Mouse (Mus musculus): ENCODE data around the gene Cox8b.

The Cox8b gene

DNA sequence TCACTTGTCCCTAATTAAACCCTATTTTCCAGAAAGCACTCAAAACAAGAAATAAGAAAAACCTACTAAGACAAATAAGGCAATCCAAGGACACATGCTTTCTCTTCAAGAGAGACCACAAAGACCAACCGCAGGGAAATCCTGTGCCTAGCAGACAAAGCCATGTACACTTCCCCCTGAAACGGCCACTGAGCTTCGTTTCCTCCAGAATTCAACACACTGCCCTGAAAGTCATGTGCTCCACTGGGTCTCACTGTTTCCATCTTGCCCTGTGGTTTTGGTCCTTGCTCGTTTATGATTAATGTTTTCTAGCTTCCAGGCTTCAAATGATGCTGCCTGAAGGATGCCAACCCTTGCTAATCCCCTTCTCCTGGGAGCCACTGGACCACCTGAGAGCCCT is 26.0 kb downstream of the Cox8b start:
- DNase-seq (ENCODE audit: low read depth in 2 of 2, low spot score in 2 of 2), result no peak

- DNase-seq (ENCODE audit: low read depth in 2 of 2, low spot score in 2 of 2), result no peak
Measured at GRCm38 (mm10) chr7:140864761-140865160, 35.5 kb downstream of the Cox8b start.

GRCm38 (mm10) chr7:140860728-140861127 is 39.5 kb downstream of the Cox8b start:
- no peak for DNase-seq (ENCODE audit: low read depth in 2 of 2, low spot score in 2 of 2)

GRCm38 (mm10) chr7:140859997-140860396 is 40.2 kb downstream of the Cox8b start:
- no peak for DNase-seq (ENCODE audit: low read depth in 2 of 2, low spot score in 2 of 2)

GRCm38 (mm10) chr7:140858746-140859145 is 41.5 kb downstream of the Cox8b start:
- no peak for DNase-seq (ENCODE audit: low read depth in 2 of 2, low spot score in 2 of 2)

- no peak for DNase-seq (ENCODE audit: low read depth in 2 of 2, low spot score in 2 of 2)
Measured at GRCm38 (mm10) chr7:140857550-140858505, 42.4 kb downstream of the Cox8b start, which contains the start of gene Bet1l. Bet1l (minus strand) TSS chr7:140857577.

GRCm38 (mm10) chr7:140856785-140857549 is 43.3 kb downstream of the Cox8b start, which contains the start of gene Ric8a:
Ric8a (plus strand) TSS chr7:140856957.
- peak; percentile 76 to 77 for DNase-seq (ENCODE audit: low read depth in 2 of 2, low spot score in 2 of 2)

DNA sequence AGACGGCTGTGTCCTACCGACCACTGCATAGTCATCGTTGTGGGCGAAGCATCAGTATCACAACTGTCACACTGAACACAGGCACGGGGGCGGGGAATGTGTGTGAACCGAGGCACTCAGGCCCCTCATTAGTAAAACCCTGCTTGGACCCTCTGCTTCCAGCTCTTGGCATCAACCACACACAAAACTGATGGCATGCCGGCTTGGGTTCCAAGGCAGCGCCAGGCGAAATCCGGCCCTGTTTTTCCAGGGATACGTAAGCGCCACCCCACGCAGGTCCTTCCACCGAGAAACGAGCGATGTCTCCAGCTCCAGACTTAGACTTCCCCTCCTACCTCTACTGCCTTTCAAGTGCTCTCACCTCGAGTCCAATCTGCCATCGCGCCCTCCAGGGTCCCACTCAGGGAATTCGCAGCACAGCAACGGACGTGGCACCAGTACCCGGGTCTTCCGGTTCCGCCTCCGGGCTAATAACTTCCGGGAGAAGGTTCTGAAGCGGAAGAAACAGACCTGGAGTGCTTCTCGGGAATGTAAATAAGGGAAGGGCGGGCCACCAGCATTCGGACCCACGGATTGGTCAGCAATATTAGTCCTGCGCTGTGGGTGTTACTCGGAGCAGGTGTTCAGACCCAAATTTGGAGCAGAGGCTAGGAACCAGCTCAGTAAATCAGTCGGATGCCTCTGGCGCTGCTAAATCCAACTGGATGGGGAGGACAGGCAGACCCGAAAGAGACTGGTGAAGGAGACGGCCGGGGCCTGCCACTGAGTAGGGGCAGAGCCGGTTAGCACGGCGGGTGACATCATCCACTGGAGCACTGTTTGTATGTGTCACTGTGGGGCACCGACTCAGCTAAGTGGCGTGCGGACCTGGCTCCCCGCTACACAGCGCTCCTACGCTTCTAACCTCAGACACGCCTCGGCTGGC is 44.1 kb downstream of the Cox8b start, which contains the start of gene Gm45785:
TSS of gene Gm45785 (minus strand) at position 472 of the 925 bp plus-strand sequence.
- DNase-seq (ENCODE audit: low read depth in 2 of 2, low spot score in 2 of 2), result peak; percentile 63 to 64

GRCm38 (mm10) chr7:140855181-140855580 is 45.1 kb downstream of the Cox8b start:
- DNase-seq (ENCODE audit: low read depth in 2 of 2, low spot score in 2 of 2), result no peak

DNA sequence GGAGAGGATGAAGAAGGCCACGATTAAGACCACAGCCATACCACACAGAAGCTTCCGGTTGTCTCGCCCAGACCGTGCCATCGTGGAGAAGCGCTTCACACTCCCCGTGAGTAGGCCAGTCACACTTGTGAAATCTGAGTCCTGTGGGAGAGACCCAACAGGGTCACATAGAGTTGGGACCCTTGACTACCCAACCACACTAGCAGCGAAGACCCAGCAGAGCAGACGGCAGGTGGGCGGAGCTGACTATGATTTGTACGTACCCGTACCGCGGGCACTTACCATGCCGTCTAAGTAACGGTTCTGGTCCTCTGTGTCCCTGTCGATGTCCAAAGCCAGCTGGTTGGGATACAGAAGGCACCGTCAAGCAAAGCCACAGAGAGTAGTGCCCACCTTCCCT is 45.8 kb downstream of the Cox8b start:
- DNase-seq (ENCODE audit: low read depth in 2 of 2, low spot score in 2 of 2), result no peak

DNA sequence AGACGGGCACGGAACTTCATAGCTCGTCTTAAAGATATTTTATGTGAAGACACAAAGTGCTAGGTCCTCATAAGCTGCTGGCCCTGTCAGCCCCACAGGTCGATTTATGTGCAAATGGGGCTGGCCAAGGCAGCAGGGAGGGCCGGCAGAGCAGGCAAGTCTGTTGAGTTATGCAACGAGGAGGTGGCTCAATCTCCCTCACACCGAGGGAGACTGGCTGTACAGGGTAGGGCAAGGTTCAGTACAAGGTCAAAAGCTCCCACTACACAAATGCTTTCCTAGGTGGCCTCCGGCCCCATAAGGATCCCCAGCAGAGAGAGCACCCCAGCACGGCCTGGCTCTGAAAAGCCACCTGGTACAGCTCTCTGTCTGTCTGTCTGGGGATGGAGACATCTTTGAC is 46.9 kb downstream of the Cox8b start:
- DNase-seq (ENCODE audit: low read depth in 2 of 2, low spot score in 2 of 2), result no peak

DNA sequence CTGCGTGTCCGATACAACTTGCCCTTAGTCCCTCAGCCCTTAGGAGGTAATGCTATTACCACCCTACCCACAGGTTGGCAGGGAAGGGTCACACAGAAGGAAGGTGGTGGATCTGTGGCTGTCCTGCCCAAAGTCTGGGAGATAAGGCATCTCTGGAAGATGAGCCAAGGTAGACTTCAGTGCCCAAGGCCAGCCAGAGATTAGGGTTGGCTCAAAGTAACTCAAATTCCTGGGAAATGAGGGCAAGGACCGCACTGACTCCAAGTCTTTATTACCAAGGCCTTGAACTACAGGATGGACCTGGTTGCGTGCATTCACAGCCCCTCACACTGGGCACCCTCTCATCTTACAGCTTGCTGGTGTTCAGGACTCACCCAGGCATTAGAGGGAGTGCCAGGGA is 48.3 kb downstream of the Cox8b start:
- no peak for DNase-seq (ENCODE audit: low read depth in 2 of 2, low spot score in 2 of 2)

Data from CD8-positive naive resting alpha-beta T cell, adult 2 months (primary cell).